Mouse (Mus musculus) kidney, postnatal 0 days (tissue): Measurements from ENCODE around the gene Cd247. TPM values are rescaled to one million over a fixed set of nuclear protein-coding genes. Genes with fewer than 3 reads are reported as not detected.
A peak's percentile ranks its signal among the peaks of the same experiment; 100 is the strongest.

Experiments used
- ATAC-seq: fragments of 200-750 bp; cut with Nextera tagmentation; replicated peaks from 2 replicates; pipeline ENCODE4 v1.8.0; 2017; ENCODE audit warnings: low read depth, moderate number of reproducible peaks, moderate TSS enrichment, moderate library complexity; ENCODE audit not compliant: low FRiP score
- DNase-seq: peaks from one replicate; pipeline ENCODE4 v3.0.0-alpha.2; 2016; ENCODE audit warnings: low spot score
- H3K27ac ChIP-seq: fragments of 300-500 bp; sonication (generic); 2 replicates; pipeline ENCODE4 v1.5.1; 2014; ENCODE audit warnings: mild to moderate bottlenecking
- H3K27me3 ChIP-seq: fragments of 300-500 bp; sonication (generic); 2 replicates; pipeline ENCODE4 v1.6.1; 2014; ENCODE audit warnings: low read length, mixed read lengths; ENCODE audit not compliant: insufficient read depth
- H3K36me3 ChIP-seq: fragments of 300-500 bp; sonication (generic); 2 replicates; pipeline ENCODE4 v1.6.1; 2014; ENCODE audit warnings: low read length, mixed read lengths; ENCODE audit not compliant: insufficient read depth
- H3K4me1 ChIP-seq: fragments of 300-500 bp; sonication (generic); replicated peaks from 2 replicates; pipeline ENCODE4 v1.6.1; 2014; ENCODE audit warnings: antibody characterized with exemption, low read length, mixed read lengths; ENCODE audit not compliant: insufficient read depth
- H3K4me2 ChIP-seq: fragments of 300-500 bp; sonication (generic); 2 replicates; pipeline ENCODE4 v1.6.1; 2014; ENCODE audit warnings: mild to moderate bottlenecking, low read length, moderate library complexity, mixed read lengths
- H3K4me3 ChIP-seq: fragments of 300-500 bp; sonication (generic); replicated peaks from 2 replicates; pipeline ENCODE4 v1.5.1; 2014; ENCODE audit warnings: low read depth, low read length
- H3K9ac ChIP-seq: fragments of 300-500 bp; sonication (generic); 2 replicates; pipeline ENCODE4 v1.6.1; 2014; ENCODE audit warnings: low read depth, low read length
- H3K9me3 ChIP-seq: fragments of 300-500 bp; sonication (generic); replicated peaks from 2 replicates; pipeline ENCODE4 v1.6.1; 2016; ENCODE audit warnings: low read length, inconsistent platforms, mixed read lengths
- CTCF ChIP-seq: IDR thresholded peaks from 2 replicates; pipeline ENCODE4 v1.5.1; 2016; ENCODE audit warnings: antibody characterized with exemption, low read depth, mild to moderate bottlenecking, moderate library complexity
- WGBS: fragments of 180-500 bp; shearing (Covaris S2); extraction: QIAGEN DNeasy Blood & Tissue Kit; methylation state at CpG from one replicate; pipeline ENCODE4 v1.1.7; 2014; 5-methylcytosine and 5-hydroxymethylcytosine counted together
- polyA plus RNA-seq: library from polyadenylated mRNA; unstranded; fragments of >200 nt; fragmentation: Nextera tagmentation; extraction: Ambion mirVana; gene quantifications from 2 replicates; pipeline ENCODE4 v1.2.1, GENCODE M21; 2015

Gene Cd247
- polyA plus RNA-seq, 1 experiment from 2014 or later: 0.67 TPM

- Histone ChIP-seq H3K9ac (no peak overlapping the region), H3K4me2 (no peak overlapping the region), H3K36me3 (no peaks in the 10 kb centered on the region), H3K4me3 (no peak overlapping the region), H3K27ac (no peak overlapping the region), H3K4me1 (no peaks in the 10 kb centered on the region), H3K27me3 (no peaks in the 10 kb centered on the region), H3K9me3 (no peaks in the 10 kb centered on the region; the same call in 1 of the 2 replicates)
- ATAC-seq: no peak
- 87% methylated on average over 5 of the region's 5 CpGs for WGBS
- no peak for TF ChIP-seq CTCF
- DNase-seq: no peak
Observed at GRCm38 (mm10) chr1:165803107-165803506, 14.6 kb downstream of the Cd247 start.

GRCm38 (mm10) chr1:165804133-165804532, 15.7 kb downstream of the Cd247 start:
- no peaks in the 10 kb centered on the region for H3K27me3 ChIP-seq
- no peaks in the 10 kb centered on the region for H3K4me1 ChIP-seq
- no peak overlapping the region for H3K4me3 ChIP-seq
- 91% methylated on average over 4 of the region's 4 CpGs for WGBS
- no peaks in the 10 kb centered on the region for H3K36me3 ChIP-seq
- H3K9ac ChIP-seq: no peak overlapping the region
- H3K27ac ChIP-seq: no peak overlapping the region
- no peak for DNase-seq
- ATAC-seq: no peak
- no peaks in the 10 kb centered on the region; the same call in 1 of the 2 replicates for H3K9me3 ChIP-seq
- H3K4me2 ChIP-seq: no peak overlapping the region
- TF ChIP-seq CTCF: no peak

DNA sequence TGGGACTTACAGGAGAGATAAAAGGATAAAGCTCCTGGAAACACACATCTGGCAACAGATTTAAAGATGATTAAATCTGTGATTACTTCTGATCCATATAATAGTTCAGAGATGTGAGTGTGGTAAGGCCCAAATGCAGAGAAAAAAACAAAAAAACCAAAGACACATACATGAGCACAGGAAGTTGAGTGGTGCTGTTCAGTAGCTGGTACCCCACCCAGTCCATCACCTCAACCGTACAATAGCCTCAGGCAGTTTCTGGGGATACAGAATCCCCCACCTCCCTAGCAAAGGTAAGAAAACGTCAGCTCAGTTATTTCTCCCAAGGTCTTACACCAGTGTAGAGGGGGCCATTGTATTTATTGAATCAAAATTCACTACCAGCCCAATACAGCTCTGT, 22.2 kb downstream of the Cd247 start:
- H3K9me3 ChIP-seq: no peaks in the 10 kb centered on the region
- H3K27me3 ChIP-seq: no peaks in the 10 kb centered on the region
- no peak overlapping the region for H3K9ac ChIP-seq
- WGBS: 73% methylated on average over 2 of the region's 2 CpGs
- no peak overlapping the region for H3K4me3 ChIP-seq
- no peak for DNase-seq
- no peak for TF ChIP-seq CTCF
- H3K4me2 ChIP-seq: no peak overlapping the region
- no peaks in the 10 kb centered on the region; the same call in 1 of the 2 replicates for H3K4me1 ChIP-seq
- no peaks in the 10 kb centered on the region for H3K36me3 ChIP-seq
- no peak overlapping the region for H3K27ac ChIP-seq
- no peak for ATAC-seq

- ATAC-seq (no peak), DNase-seq (no peak)
- no peaks in the 10 kb centered on the region; the same call in 1 of the 2 replicates for H3K4me1 ChIP-seq
- no peak overlapping the region for H3K27ac ChIP-seq
- H3K9ac ChIP-seq: no peak overlapping the region
- no peaks in the 10 kb centered on the region for H3K27me3 ChIP-seq
- no peak overlapping the region for H3K4me2 ChIP-seq
- 77% methylated on average over 5 of the region's 5 CpGs for WGBS
- no peak for TF ChIP-seq CTCF
- H3K9me3 ChIP-seq: no peaks in the 10 kb centered on the region
- no peak overlapping the region for H3K4me3 ChIP-seq
- H3K36me3 ChIP-seq: no peaks in the 10 kb centered on the region
Observed at GRCm38 (mm10) chr1:165811170-165811569, 22.7 kb downstream of the Cd247 start.

GRCm38 (mm10) chr1:165812775-165813174, 24.3 kb downstream of the Cd247 start:
- TF ChIP-seq CTCF: no peak
- WGBS: 84% methylated on average over 3 of the region's 3 CpGs
- Histone ChIP-seq H3K4me2 (no peak overlapping the region), H3K4me1 (no peaks in the 10 kb centered on the region; the same call in 1 of the 2 replicates), H3K4me3 (no peak overlapping the region), H3K27ac (no peak overlapping the region), H3K27me3 (no peaks in the 10 kb centered on the region), H3K9me3 (no peaks in the 10 kb centered on the region), H3K9ac (no peak overlapping the region), H3K36me3 (no peaks in the 10 kb centered on the region)
- DNase-seq (no peak), ATAC-seq (no peak)

- Histone ChIP-seq H3K4me3 (no peak overlapping the region), H3K36me3 (no peaks in the 10 kb centered on the region), H3K4me2 (peak overlapping the region; percentile 19; the same call in 1 of the 2 replicates), H3K27me3 (no peaks in the 10 kb centered on the region), H3K9ac (0 out of 2 replicates have a peak overlapping the region, but pooled peaks have one; percentile 18), H3K4me1 (no peaks in the 10 kb centered on the region; the same call in 1 of the 2 replicates), H3K27ac (peak overlapping the region; percentile 31; the same call in 1 of the 2 replicates), H3K9me3 (no peaks in the 10 kb centered on the region)
- WGBS: 30% methylated on average over 7 of the region's 7 CpGs
- no peak for TF ChIP-seq CTCF
- ATAC-seq (no peak), DNase-seq (peak; percentile 30)
Observed at GRCm38 (mm10) chr1:165814116-165814515, 25.6 kb downstream of the Cd247 start.
